Mouse (Mus musculus): ENCODE data around the gene Hrct1. TPM values are rescaled to one million over a fixed set of nuclear protein-coding genes. Genes with fewer than 3 reads are reported as not detected.

Hrct1 gene
- polyA plus RNA-seq, 1 experiment from 2014 or later, result 19.3 TPM

DNA sequence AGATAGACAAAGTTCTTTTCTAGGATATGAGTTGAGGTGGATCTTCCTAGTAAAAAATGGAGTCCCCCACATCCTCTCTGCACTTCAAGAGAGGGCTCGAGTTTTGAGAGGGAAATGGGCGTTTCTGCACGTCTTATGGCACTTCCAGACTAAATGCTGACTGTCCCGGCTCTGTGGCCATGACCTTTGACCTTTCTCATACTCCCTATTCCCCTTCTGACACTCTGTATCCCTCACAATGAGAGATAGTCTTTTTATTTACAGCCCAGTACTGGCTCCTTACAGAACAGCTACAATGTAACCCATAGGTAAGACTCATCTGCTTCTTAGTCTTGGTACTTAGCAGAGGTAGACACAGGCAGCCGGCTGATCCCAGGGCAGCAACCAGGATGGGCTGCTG, 14.5 kb downstream of the Hrct1 start:
- H3K9ac ChIP-seq (replicated peaks; ENCODE audit: low read depth), result no peak overlapping the region
- no peak overlapping the region for H3K27ac ChIP-seq (ENCODE audit: low read length)
- no peak for DNase-seq (ENCODE audit: low spot score)
- H3K4me3 ChIP-seq (ENCODE audit: low read depth, low read length), result no peak overlapping the region
- H3K36me3 ChIP-seq (ENCODE audit: insufficient read depth, low read length), result no peaks in the 10 kb centered on the region
- WGBS, result 44% methylated on average over 5 of the region's 5 CpGs
- no peaks in the 10 kb centered on the region for H3K9me3 ChIP-seq (ENCODE audit: low read length)
- ATAC-seq, result no peak
- TF ChIP-seq CTCF (IDR thresholded peaks at IDR 0.05), result no peak
- TF ChIP-seq EP300 (IDR thresholded peaks at IDR 0.05), result no peak
- no peaks in the 10 kb centered on the region for H3K27me3 ChIP-seq (replicated peaks; ENCODE audit: insufficient read depth, low read length)
- no peaks in the 10 kb centered on the region for H3K4me1 ChIP-seq (ENCODE audit: insufficient read depth, low read depth, low read length)
- H3K4me2 ChIP-seq (replicated peaks; ENCODE audit: low read depth, low read length), result no peak overlapping the region

DNA sequence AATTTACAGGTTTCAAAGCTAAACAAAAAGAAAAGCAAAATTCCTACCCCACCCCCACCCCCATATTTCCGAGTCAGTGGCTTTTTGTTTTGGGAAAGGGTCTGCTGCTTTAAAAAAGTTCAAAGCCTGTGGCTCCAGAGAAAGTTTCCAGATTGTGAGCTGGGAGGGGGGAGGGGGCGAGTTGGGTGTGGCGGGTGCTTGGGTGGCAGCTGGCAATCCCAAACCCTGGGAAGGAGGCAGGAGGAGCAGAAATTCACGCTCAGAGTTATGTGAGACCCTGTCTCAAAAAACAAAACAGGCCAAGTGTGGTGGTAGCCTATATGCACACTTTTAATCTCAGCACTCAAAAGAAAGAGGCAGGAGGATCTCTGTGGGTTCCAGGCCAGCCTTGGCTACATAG, 15.6 kb downstream of the Hrct1 start:
- no peak for ATAC-seq
- Histone ChIP-seq H3K4me3 (ENCODE audit: low read depth, low read length) (no peak overlapping the region), H3K9ac (replicated peaks; ENCODE audit: low read depth) (no peak overlapping the region), H3K27ac (ENCODE audit: low read length) (no peak overlapping the region), H3K4me2 (replicated peaks; ENCODE audit: low read depth, low read length) (no peak overlapping the region), H3K27me3 (replicated peaks; ENCODE audit: insufficient read depth, low read length) (no peaks in the 10 kb centered on the region), H3K36me3 (ENCODE audit: insufficient read depth, low read length) (no peaks in the 10 kb centered on the region), H3K9me3 (ENCODE audit: low read length) (no peaks in the 10 kb centered on the region), H3K4me1 (ENCODE audit: insufficient read depth, low read depth, low read length) (no peaks in the 10 kb centered on the region)
- WGBS, result 32% methylated on average over 4 of the region's 4 CpGs
- DNase-seq (ENCODE audit: low spot score), result no peak
- TF ChIP-seq EP300 (IDR thresholded peaks at IDR 0.05) (no peak), CTCF (IDR thresholded peaks at IDR 0.05) (no peak)

GRCm38 (mm10) chr4:43743099-43743498, 16.1 kb downstream of the Hrct1 start:
- Histone ChIP-seq H3K9ac (replicated peaks; ENCODE audit: low read depth) (no peak overlapping the region), H3K4me3 (ENCODE audit: low read depth, low read length) (no peak overlapping the region), H3K27me3 (replicated peaks; ENCODE audit: insufficient read depth, low read length) (no peaks in the 10 kb centered on the region), H3K9me3 (ENCODE audit: low read length) (no peaks in the 10 kb centered on the region), H3K4me1 (ENCODE audit: insufficient read depth, low read depth, low read length) (no peaks in the 10 kb centered on the region), H3K36me3 (ENCODE audit: insufficient read depth, low read length) (no peaks in the 10 kb centered on the region), H3K4me2 (replicated peaks; ENCODE audit: low read depth, low read length) (no peak overlapping the region), H3K27ac (ENCODE audit: low read length) (no peak overlapping the region)
- ATAC-seq, result no peak
- DNase-seq (ENCODE audit: low spot score), result peak; percentile 41
- 15% methylated on average over 1 of the region's 1 CpGs for WGBS
- TF ChIP-seq EP300 (IDR thresholded peaks at IDR 0.05) (no peak), CTCF (IDR thresholded peaks at IDR 0.05) (peak; percentile 57)

DNA sequence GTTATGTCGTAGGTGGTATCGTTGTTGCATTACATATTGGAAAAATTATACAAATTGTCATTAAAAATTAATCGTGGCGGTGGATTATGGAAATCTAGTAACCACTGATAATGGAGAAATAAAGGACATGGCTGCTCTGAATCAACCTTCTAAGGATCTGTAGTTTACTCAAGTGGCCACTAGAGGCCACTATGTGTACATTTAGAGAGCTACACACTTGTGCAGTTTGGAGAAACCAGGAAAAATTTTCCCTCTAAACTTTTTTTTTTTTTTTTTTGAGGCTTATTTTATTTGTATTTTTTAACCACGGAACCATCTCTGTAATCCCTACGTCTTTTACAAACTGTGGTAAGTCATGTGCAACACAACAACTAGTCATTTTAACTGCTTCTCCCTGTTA, 18.2 kb downstream of the Hrct1 start:
- DNase-seq (ENCODE audit: low spot score) (peak; percentile 77), ATAC-seq (no peak)
- peak; percentile 71 for TF ChIP-seq CTCF (IDR thresholded peaks at IDR 0.05)
- no peak for TF ChIP-seq EP300 (IDR thresholded peaks at IDR 0.05)
- no peaks in the 10 kb centered on the region for H3K27me3 ChIP-seq (replicated peaks; ENCODE audit: insufficient read depth, low read length)
- WGBS, result 15% methylated on average over 6 of the region's 6 CpGs
- H3K4me2 ChIP-seq (replicated peaks; ENCODE audit: low read depth, low read length), result no peak overlapping the region
- no peaks in the 10 kb centered on the region for H3K36me3 ChIP-seq (ENCODE audit: insufficient read depth, low read length)
- H3K9me3 ChIP-seq (ENCODE audit: low read length), result no peaks in the 10 kb centered on the region
- H3K27ac ChIP-seq (ENCODE audit: low read length), result no peak overlapping the region
- no peak overlapping the region for H3K4me3 ChIP-seq (ENCODE audit: low read depth, low read length)
- H3K4me1 ChIP-seq (ENCODE audit: insufficient read depth, low read depth, low read length), result no peaks in the 10 kb centered on the region
- H3K9ac ChIP-seq (replicated peaks; ENCODE audit: low read depth), result no peak overlapping the region

- H3K9me3 ChIP-seq (ENCODE audit: low read length), result no peaks in the 10 kb centered on the region
- no peaks in the 10 kb centered on the region for H3K4me1 ChIP-seq (ENCODE audit: insufficient read depth, low read depth, low read length)
- WGBS, result 43% methylated on average over 6 of the region's 6 CpGs
- ATAC-seq (peak; percentile 63), DNase-seq (ENCODE audit: low spot score) (peak; percentile 37)
- no peaks in the 10 kb centered on the region for H3K27me3 ChIP-seq (replicated peaks; ENCODE audit: insufficient read depth, low read length)
- no peak overlapping the region for H3K4me2 ChIP-seq (replicated peaks; ENCODE audit: low read depth, low read length)
- H3K36me3 ChIP-seq (ENCODE audit: insufficient read depth, low read length), result no peaks in the 10 kb centered on the region
- no peak overlapping the region for H3K27ac ChIP-seq (ENCODE audit: low read length)
- TF ChIP-seq EP300 (IDR thresholded peaks at IDR 0.05) (no peak), CTCF (IDR thresholded peaks at IDR 0.05) (no peak)
- no peak overlapping the region for H3K4me3 ChIP-seq (ENCODE audit: low read depth, low read length)
- no peak overlapping the region for H3K9ac ChIP-seq (replicated peaks; ENCODE audit: low read depth)
Measured at GRCm38 (mm10) chr4:43757213-43757612, 30.2 kb downstream of the Hrct1 start.

DNA sequence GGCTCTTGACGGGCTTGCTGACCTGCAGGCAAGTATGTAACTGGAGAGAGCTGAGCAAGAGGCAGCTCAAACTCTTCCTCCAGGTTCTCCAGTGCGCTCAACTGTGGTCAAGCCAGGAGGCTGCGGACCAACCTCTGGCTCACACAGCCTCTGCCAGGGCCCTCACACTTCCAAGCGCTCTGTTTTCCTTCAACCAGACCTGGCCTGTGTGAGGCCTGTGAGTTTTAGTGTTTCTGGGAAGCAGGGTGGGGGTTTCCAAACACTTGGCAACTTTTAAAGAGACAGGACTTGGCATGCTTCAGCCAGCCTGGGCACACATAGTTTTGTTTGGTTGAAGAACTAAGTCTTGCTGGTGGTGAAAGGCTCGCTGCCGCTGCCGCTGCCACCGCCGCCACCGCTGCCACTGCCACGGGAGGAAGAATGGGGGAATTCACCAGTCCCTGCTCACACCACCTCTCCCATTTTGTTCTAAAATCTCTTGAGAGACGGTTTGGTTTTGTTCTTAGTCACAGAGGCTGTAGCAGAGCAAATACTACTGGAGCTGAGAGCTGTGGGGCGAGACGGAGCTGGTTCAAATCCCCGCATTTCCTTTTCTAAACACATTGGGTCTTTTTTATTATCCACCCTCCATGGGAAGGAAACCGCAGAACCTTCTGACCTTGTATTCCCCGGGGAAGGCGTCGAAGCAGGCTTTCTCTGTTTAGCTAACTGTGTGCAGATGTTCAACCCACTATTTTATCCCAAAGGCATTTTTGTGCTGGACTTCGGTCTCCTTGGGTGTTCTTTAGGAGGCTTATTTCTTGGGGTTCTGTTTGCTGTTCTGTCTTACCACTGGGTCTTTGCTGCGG, 32.8 kb downstream of the Hrct1 start:
- no peak overlapping the region for H3K9ac ChIP-seq (replicated peaks; ENCODE audit: low read depth)
- no peaks in the 10 kb centered on the region for H3K36me3 ChIP-seq (ENCODE audit: insufficient read depth, low read length)
- TF ChIP-seq CTCF (IDR thresholded peaks at IDR 0.05) (no peak), EP300 (IDR thresholded peaks at IDR 0.05) (no peak)
- H3K9me3 ChIP-seq (ENCODE audit: low read length), result no peaks in the 10 kb centered on the region
- 63% methylated on average over 21 of the region's 21 CpGs for WGBS
- peak overlapping the region; percentile 28; the same call in 1 of the 2 replicates for H3K27ac ChIP-seq (ENCODE audit: low read length)
- H3K27me3 ChIP-seq (replicated peaks; ENCODE audit: insufficient read depth, low read length), result no peaks in the 10 kb centered on the region
- H3K4me2 ChIP-seq (replicated peaks; ENCODE audit: low read depth, low read length), result no peak overlapping the region
- H3K4me3 ChIP-seq (ENCODE audit: low read depth, low read length), result no peak overlapping the region
- peak; percentile 43 for DNase-seq (ENCODE audit: low spot score)
- ATAC-seq, result peak; percentile 46
- no peaks in the 10 kb centered on the region for H3K4me1 ChIP-seq (ENCODE audit: insufficient read depth, low read depth, low read length)
